Mouse (Mus musculus) E14TG2a.4 (cell line): ENCODE results near the gene Kti12.

Experiments
- CTCF ChIP-seq: conservative IDR thresholded peaks from 2 replicates; pipeline ENCODE4 v1.5.1; 2014; ENCODE audit warnings: low read length
- NANOG ChIP-seq: IDR thresholded peaks from 2 replicates; pipeline ENCODE4 v1.6.1; 2014; ENCODE audit warnings: borderline replicate concordance, low read length, mixed read lengths
- POU5F1 ChIP-seq: IDR thresholded peaks from 2 replicates; pipeline ENCODE4 v1.6.1; 2014; ENCODE audit warnings: low read length, borderline replicate concordance

- no peak for TF ChIP-seq POU5F1
- no peak for TF ChIP-seq CTCF
- TF ChIP-seq NANOG, result no peak
Observed at GRCm38 (mm10) chr4:108832916-108833827, 14.4 kb upstream of the Kti12 start, which contains the start of gene Btf3l4.
